Mouse (Mus musculus): ENCODE measurements around the gene Kcnh1.
A peak's percentile ranks its signal among the peaks of the same experiment; 100 is the strongest.

Gene Kcnh1

DNA sequence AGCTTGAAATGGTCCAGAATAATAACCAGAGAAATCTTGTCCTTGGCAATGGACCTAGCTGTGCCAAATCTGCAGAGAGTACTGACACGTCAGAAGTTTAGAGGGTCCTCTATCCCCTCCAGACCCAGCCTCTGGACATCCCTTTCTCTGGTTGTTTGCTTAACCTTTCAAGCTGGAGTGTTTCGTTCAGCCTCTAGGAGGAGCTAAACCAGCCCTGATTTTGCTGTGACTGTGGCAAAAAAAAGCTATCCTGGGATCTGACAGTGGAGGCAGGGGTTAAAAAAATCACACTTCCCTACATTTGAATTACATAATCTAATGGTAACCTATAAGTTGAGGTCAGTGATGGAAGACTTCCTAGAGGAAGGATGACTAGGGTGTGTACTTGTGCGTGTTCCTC is 133.6 kb downstream of the Kcnh1 start:
- no peak for DNase-seq (ENCODE audit: low read depth)

DNA sequence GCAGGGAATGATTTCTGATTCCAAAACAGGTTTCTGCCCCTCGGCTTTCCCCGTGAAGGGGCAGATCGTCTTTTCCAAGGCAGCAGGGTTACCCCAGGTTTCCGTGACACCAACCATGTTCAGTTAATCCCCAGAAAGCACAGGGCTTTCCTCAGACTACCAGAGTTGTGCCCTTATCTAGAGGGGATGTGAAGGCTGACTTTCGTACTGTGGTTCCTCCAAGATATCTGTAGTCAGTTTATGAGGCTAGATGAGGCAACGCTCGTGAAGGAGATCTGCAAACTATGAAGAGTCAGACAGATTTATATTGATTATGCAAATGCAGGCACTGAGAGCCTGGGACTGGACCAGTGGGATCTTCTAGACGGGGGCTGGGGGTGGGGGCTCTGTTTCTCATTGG is 136.5 kb downstream of the Kcnh1 start:
- DNase-seq (ENCODE audit: low read depth), result no peak

DNA sequence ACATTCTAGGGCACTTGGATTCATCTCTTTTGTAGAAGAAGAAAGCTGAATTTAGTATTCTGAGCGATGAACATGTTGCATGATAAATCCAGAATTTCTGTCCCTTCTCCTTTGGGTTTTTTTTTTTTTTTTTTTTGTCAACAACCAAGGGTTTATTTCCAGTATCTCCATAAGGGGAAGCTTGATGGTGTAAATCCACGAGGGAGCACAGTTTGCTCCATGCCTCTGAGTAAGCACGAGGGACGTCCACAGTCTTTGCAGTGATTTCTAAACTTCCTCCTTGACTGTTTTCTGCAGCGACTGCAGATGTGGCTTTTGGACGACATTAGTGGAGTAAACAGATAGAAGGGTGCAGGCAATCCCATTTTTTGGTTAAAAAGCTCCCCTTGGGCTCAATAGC is 140.6 kb downstream of the Kcnh1 start:
- DNase-seq (ENCODE audit: low read depth), result no peak

DNA sequence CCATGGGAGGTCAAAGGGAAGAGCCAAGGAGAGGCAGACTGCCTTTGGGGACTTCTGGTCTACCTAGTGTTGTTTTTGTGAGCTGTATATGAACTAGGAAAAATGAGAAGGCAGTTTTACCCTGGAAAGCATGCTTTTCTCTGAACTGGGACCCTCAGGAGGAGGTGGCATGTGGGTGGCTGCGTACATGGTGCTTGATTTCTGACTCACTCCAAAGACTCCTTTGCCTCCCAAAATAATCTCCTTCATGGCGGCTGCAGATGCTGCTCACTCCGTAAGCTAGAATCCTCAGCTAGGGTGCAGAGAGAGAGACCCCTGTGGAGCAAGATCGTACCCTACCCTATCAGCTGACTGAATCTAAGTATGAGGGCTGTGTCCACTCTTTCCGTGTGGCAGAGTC is 145.5 kb downstream of the Kcnh1 start:
- DNase-seq (ENCODE audit: low read depth), result no peak

DNA sequence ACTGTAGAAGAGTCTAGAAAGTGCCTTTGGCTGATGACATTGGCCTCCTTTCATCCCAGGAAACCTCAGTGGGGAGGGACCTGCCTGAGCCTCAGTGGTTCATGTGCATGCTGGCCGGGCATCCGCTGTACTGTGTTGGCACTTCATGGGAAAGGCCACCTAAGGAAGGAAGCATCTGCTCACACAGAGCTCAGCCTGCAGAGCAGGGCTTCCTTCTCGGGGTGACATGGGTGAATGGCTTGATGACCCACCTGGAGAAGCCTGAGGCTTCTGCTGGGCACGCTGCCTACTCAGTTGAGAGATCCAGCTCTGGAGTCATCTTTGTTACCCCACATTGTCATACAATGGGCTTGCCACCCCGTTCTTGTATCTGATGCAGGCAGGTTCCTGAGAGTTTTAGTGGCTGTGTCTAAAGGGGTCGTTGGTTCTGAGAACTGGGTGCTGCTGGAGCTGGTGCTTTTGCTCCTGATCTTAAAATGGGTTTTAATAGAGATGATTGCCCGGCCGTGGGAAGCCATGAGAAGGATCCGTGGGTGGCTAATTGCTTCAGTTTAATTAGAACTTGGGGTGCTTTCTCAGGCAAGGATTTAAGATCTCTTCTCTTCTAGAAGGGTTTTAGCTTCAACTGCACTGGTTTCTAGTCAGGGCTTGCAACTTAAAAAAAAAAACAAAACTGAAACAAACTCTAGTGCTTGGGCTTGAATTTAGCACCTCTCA is 148.9 kb downstream of the Kcnh1 start:
- DNase-seq (ENCODE audit: low read depth), result no peak

DNA sequence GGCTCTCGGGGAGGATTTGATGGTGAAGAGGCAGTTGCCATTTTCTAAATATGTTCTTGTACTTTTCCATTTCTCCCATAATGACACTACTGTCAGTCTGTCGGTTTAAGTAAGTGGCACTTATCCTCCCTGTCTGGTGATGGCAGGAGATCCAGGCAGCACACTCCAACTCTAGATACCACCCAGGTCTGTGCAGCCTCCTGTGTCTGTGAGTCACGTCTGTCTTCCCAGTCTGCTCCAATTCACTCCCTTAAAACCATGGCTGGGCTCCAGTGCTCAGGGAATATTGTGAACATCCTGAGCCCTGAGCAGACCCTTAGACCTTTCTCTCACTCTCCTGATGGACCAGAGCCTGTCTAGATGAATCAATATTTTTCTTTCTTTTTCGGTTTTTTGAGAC is 151.2 kb downstream of the Kcnh1 start:
- no peak for DNase-seq (ENCODE audit: low read depth)

DNA sequence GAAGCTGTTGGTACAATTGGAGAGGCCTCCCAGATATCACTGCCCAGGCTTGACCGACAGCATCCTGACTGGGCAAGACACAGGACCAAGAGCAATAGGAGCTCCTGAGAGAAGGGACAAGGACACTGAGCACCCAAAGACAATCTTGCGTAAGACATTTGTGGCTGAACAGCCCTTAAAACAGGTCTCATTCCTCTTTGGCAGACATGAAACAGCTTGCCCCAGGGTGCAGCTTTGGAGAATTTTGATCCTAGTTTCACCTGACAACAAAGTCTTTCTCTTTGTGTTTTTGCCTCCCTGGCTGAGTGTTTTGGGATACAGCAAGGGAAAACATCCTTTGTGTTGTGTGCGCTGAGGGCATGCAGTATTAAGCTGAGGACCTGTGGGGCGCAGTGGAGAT is 153.4 kb downstream of the Kcnh1 start:
- no peak for DNase-seq (ENCODE audit: low read depth)

DNA sequence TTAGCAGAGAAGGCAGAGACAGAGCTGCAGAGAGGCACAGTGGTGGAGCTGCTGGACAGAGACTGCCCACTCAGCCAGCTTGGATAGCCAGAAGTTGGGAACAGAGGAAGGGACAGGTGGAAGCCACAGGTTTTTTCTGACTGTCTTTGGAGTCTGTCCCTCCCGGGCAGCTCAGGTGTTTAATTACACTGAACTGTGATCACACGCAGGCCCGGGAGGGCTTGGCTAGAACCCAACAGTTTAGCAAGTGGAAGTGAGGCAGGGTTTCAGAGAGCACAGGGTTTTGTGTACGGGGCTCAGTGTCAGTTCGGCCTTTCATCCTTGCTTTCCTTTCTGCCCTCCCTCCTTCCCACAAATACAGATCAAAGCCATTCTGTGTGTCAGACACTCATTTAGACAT is 156.8 kb downstream of the Kcnh1 start:
- DNase-seq (ENCODE audit: low read depth), result no peak

DNA sequence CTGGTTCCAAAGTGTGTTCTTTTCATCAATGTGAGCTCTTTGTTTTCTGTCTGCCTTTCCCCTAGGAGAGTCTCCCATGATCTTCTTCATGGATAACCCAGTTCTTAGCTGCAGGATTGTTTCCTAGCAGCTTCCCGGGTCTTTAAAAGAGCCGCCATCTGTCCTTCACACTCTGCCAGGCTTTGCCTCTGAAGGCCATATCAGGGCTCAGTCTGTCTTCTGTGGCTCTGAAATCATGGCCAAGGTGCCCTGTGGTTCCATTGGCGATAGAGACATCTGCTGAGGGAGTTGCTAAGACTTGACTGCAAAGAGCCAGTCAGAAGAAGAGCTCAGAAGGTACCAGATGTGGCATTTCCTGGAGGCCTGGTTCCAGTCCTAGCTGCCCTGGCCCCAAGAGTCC is 165.7 kb downstream of the Kcnh1 start:
- DNase-seq (ENCODE audit: low read depth), result no peak

DNA sequence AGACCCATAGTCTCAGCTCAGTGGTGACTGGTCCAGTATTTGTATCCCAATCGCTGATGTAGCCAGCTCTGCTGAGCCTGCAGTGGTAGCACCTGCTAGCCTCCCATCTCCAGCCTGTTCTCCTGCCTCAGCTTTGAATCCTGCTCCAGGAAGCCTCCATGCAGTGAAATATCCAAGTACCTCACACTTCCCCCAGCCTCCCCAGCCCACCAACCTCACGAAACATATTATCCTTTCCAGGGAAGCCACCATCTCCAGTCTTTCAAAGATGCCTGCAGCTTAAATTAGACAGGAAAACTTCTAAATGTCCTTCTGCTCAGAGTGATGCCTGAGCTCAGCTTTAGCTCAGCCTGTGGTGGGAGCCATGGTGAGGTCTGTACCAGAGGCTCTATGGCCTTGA is 168.6 kb downstream of the Kcnh1 start:
- DNase-seq (ENCODE audit: low read depth), result no peak

DNA sequence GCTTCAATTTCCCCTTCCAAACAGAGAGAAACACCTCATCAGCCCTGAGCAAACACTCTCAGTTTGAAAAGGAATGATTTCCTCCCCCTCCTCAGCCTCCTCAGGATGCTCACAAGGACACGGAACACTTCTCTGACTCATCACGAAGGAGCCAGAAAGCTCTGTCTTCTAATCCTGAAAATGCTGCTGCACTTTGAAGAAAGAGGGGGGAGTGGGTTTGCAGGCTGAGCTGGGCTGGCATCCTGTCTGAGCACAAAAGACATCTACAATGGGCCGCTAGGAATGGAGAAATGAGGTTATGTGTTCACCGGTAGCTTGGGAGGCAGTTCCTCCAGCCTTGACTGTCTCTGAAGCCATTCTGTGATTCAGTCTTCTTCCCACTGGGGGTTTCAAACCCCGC is 177.8 kb downstream of the Kcnh1 start:
- DNase-seq (ENCODE audit: low read depth), result no peak

DNA sequence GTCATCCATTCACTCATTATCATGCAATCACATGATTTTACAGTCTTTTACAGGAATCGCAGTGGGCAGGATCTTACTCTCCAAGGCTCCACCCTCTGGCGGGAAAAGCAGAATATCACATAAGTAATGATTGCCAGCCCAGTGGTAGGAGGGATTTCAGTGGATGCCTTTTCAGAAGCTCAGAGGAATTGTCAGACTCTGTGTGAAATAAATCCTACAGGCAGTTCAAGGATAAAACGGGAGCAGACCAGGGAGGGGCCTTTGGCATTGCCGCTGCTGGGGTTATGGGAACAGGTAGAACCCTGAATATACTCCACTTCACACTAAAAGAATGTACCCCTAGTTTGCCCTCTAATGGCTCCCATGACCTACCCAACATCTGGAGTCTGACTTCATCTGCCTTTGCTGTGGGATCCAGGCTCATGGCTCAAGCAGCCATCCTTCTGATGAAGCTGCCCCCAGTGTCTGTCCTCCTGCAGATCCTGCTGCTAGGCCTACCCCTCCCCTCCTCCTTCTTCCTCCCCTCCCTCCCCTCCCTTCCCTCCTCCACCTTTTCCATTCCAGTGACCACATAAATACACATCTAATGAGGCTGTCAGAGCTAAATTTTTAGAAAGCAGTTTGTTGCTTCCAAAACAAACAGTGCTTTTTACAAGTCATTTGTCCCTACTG is 181.5 kb downstream of the Kcnh1 start:
- DNase-seq (ENCODE audit: low read depth), result no peak

DNA sequence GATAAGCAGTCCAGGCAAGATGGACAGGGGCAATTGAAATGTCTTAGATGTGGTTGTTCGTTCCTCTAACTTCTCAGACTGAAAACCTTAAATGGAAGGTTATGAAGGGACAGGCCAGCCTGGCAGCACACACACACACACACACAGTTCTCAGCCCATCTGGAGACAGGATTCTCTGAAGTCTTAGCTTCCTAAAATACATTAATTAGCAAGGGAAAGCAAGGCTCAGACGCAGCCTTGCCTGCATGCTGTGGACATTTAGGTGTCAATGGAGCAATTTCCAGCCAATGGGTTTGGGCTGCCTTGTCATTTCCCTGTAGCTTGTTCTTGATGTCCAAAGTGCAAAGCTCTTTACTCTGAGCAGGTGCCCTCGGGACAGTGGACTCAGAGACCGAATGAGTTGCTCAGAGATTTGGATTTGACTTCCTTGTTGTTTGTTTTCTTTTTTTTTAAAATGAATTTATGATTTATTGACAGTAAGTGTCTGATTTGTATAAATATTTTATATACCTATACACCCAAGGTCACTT is 188.0 kb downstream of the Kcnh1 start:
- DNase-seq (ENCODE audit: low read depth), result no peak

DNA sequence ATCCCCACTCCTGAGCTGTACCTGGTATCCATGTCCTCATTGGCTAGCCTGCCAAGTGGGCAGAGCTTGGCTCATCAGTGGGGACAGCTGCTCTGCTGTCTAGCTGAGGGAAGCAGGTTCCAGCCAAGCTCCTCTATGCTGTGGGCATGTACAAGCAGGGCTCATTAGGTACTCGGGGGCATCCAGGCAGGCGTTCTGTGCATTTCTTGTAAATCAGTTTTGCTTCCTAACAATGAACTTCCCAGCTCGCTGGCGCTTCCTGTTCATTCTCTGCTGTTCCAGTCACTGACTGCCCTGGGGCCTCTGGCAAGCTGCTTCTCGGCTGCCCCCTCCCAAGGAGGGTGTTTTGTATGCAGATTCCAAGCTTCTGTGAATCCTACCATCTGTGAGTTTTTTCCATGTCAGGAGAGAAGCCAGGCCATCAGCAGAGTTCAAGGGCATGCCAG is 190.0 kb downstream of the Kcnh1 start:
- DNase-seq (ENCODE audit: low read depth), result no peak

DNA sequence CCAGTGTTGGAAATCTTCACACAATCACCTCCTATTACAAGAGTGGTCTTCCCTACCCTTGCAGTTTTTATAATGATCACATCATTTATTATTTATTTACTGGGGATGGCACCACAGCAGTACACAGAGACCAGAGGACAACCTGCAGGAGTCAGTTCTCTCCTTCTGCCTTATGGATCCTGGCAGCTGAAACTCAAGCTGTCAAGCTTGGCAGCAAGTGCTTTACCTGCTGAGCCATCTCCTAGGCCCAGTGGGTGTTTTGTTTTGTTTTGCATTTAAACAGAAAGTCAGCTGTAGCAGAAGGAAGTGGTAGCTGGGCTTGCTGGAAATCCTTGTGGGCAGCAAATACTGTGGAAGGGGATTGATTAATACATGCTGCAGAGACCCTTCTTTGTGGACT is 197.1 kb downstream of the Kcnh1 start:
- no peak for DNase-seq (ENCODE audit: low read depth)

DNA sequence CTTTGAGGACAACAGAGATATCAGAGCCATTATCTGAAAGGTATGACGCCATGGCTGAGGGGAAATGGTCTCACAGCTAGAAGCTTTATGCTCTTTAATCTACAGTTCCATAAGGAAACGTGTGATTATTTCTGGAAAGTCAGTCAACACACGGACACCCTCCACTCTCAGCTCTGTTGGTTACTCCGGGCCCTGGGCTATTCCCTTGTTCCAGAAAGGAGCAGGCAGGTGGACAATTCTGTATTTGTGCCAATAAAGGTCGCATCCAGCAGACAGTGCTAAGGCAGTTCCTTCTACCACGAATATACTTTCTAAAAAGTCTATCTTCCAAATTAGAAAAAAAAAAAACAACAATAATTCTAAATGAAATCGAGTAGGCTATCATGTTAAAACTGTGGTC is 200.5 kb downstream of the Kcnh1 start:
- DNase-seq (ENCODE audit: low read depth), result no peak

DNA sequence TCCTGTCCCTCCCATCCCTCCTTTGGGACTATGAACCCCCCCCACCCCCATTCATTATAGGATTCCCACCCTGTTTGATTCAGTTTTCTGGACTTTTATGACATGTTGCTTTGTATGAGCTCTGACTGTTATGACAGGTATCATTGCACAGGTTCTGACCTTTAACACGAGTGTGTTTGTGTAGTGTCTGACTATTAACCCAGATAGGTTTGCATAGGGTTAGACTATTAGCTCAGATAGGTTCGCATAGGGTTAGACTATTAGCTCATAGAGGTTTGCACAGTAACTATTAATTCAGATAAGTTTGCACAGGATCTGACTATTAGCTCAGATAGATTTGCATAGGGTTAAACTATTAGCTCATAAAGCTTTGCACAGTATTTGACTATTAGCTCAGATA is 201.7 kb downstream of the Kcnh1 start:
- no peak for DNase-seq (ENCODE audit: low read depth)

DNA sequence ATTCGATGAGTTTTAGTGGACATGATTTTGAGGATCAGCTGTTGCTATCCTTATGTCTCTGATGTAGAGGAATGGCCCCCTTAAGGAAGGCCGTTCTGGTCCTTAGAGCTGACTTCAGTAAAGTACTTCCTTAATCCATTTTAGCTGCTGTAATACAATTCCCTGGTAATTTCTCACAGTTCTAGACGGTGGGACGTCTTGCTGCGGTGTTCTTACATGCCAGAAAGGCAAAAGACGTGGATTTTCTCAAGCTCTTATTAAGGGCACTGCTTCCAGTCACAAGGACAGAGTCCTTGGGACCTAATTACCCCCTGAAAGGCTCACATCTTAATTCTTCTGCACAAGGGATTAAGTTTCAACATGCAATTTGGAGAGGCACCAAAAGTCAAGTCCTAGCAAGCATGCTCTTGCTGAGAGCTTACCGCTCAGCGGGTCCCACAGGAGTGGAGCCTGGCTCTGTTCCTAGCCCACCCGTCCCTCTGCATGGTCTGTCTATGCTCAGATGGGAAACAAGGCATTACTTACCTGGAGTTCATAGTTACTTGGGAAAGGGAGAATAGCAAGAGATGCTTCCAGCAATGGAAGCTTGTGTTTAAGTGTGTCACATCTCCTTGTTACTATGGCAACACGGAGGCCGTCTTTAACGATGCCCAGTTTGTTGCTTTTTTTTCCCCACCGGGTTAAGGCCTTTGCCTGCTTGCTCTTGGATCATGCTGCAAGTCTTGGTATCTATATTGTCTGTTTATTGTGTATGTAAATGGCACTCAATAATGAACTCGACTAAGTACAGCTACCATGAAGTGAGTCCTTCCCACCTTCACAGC is 209.3 kb downstream of the Kcnh1 start:
- no peak for DNase-seq (ENCODE audit: low read depth)

DNA sequence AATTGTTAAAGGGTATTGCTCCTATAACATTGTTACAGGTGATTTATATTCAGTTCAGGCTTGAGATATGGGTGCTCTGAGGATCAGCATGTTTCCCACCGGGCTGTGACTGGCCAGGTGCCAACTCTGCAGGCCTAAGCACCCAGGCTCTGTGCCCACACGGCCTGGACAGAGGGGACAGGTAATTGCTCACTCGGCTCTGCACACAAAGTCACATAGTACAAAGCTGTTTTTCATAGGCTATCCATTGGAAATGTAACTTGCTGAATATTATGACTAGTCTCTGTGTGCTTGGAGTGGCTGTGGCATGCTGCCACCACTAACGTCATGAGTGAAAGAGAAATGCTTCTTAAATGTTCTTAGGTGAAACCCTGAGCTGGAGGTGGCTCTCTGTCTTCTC is 210.4 kb downstream of the Kcnh1 start:
- peak; percentile 19 for DNase-seq (ENCODE audit: low read depth)

DNA sequence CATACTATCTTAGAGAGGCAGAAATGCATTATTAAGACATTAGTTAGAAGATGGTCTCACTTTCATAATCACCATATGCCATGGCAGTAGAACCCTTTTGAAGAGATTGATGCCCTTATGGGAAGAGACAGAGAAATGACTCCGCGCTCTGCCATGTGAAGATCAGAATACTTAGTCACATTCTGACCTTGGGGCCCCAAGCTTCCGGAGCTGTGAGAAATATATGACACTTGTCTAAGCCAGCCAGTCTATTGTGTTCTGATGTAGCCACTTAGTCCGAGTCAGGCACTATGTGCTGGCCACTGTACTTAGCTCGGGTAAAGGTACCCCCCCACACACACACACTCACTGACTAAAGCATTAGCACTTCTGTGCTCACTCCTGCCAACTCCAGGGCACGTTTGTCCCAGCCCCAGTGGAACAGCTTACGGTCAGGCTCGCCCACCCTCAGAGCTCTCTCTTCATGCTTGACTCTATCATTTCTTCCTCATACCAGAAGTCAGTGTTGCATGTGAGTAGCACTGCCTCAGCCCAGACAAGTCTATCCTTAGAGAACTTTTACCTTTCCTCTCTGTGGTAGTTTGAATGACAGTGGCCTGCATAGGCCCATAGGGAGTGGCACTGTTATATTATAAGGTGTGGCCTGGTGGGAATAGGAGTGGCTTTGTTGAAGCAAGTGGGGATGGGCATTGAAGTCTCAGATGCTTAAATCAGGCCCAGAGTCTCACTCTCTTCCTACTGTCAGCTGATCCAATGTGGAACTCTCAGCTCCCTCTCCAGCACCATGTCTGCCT is 212.5 kb downstream of the Kcnh1 start:
- DNase-seq (ENCODE audit: low read depth), result no peak

DNA sequence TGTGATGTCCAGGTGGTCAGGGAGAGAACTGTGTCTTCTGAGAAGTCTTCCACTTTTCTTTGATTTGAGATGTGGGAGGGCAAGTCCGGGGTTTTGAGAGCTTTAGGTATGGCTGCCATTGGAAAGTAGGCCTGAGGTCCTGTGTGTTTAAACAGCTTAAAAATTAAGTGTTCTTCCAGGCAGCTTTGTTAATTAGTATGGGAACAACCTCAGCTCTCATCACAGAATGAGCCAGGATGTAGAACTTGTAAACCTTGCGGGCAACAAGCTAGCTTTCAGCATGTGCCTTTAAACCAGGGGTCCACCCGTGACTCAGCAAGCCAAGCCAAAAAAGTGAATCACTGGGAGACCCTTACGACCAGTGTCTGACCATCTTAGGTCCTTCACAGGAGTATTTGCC is 214.6 kb downstream of the Kcnh1 start:
- no peak for DNase-seq (ENCODE audit: low read depth)

DNA sequence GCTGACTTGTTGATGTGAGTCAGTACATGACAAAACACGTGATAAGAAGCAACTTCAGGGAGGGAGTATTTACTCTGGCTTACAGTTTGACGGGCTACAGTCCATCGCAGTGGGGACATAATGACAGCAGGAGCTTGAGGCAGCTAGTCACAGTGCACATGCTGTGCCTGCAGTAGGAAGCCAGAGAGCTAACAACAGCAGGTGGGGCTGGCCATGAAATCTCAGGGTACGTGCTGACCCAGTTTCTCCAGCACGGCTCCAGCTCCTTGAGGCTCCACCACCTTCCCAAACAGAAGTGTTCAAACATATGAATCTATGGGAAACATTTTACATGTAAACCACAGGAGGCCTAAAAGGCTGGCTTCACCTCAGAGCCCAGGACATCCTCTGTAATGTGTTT is 216.0 kb downstream of the Kcnh1 start:
- DNase-seq (ENCODE audit: low read depth), result no peak
